Mouse (Mus musculus) telencephalon, adult 2 months (tissue): Measurements from ENCODE around the gene Tfpt.
"Not testable (repeated sequence)": the region's sequence is repeated elsewhere in the genome, so short reads cannot be mapped to it uniquely, and the experiment has no call there.

ENCODE experiments used
- DNase-seq: peaks from one replicate; pipeline ENCODE4 v3.0.0-alpha.2; 2011; ENCODE audit warnings: low read depth, low spot score

Gene Tfpt

DNA sequence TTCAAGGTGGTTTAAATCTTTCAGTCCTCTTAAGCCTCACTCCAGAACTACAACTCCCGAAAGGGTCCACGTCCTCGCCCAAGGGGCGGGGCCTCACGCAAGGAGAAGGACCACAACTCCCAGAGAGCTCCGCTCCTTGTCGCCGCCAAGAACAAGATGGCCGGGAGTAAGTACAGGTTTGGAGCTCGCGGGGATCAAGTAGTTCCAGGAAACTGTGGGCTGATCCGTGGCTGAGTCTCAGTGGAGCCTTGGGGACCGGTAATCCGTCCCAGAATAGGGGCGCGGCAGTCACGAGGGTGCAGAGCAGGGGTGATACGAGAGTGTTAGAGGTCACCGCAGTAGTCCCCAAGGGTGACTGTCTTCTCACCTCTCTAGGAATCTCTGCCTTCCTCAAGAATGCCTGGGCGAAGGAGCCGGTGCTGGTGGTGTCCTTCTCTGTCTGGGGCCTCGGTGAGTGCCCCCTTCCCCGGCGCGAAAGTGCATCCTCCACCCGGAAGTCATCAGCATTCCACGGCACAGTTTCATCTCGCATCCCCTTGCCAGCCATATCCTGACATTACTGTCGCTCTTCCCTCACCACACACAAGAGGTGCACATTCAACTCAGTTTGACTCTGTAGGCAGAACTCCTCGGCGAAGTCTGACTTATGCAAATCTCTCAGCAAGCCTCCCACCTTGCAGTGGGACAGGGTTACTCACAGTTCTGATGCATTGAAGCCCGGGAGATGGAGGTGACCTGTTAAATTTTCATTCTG, 12.3 kb downstream of the Tfpt start, which contains the start of gene Ndufa3:
Ndufa3 (plus strand) TSS at position 132 of the 754 bp plus-strand sequence.
- peak; percentile 94 for DNase-seq

DNA sequence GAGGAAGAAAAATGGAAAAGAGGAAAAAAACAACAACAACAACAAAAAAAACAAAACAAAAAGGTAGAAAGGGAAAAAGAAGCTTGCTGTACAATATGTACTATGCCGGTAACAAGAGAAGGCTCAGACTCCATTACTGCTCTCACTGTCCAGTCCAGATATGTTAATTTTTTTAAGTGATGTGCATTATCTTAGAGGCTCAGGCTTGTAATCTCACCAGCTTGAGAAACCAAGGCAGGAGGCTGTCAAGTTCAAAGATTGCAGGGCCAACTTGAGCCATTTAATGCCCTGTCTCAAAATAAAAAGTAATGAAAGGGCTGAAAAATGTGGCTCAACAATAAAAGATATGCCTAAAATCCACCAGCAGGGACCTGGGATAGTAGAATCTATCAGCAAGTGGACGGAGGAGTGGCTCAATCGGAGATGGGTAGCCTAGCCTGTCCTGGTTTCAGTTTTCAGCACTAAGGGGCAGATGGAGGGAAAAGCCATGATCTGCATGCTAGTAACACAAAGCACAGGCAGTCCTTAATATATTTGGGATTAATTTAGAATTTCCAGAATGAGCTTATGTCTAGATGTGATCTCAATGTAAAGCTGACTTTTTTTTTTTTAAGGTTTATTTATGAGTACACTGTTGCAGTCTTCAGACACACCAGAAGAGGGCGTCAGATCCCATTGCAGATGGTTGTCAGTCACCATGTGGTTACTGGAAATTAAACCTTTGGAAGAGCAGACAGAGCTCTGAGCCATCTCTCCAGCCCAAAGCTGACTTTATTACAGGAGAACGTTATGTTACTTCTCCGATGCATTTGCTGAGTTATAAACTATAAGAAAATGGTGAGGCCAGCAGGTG, 13.1 kb downstream of the Tfpt start:
- no peak for DNase-seq

DNA sequence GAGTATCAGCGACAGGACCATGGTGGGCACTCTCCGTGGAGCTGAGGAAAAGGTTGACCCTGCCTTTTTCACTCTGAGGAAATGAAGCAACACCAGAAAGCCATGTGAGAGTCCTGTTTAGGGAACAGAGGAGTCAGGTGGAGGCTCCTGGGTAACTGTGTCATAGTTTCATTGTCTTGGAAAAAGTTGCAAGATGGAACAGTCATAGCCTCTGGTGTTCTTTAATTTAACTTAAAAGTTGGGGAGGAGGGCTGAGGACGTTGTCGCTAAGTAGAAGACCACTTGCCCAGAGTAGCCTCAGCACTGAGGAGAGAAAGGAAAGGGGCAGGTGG, 13.7 kb downstream of the Tfpt start, which contains the start of gene Oscar:
Oscar (minus strand) TSS at position 101 of the 332 bp plus-strand sequence.
- no peak for DNase-seq

DNA sequence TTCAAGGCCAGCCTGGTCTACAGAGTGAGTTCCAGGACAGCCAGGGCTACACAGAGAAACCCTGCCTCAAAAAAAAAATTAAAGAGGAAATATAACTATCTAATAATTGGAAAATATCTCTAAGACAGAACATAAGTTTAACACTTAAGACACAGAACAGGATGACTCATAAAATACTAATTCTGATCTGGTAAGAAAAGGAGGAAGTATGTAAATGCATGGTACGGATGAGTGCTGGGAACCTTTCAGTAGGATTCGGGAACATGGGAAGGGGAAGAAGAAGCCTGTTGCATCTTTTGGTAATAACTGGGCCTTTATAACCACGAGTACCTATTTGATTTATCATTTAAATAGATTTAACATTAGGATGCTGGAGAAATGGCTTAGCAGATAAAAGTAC, 15.7 kb downstream of the Tfpt start:
- DNase-seq, result no peak

DNA sequence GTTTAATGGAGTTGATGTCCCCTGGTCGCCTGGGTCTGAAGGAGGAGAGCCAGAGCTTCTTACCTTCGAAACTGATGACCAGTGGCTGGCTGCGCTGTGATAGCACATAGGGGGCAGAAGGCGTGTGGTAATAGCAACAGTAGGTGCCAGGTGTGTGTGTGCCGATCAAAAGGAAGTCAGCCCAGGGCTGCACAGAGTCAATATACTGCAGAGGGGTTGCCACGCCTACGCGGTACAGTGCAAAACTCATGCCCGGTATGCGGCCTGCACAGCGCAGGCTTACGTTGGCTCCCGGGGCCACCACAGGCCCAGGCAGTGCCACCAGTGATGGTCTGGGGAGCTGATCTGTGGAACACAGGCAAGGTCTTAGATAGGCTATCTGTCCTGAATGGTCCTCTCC, 18.7 kb downstream of the Tfpt start:
- DNase-seq, result no peak

DNA sequence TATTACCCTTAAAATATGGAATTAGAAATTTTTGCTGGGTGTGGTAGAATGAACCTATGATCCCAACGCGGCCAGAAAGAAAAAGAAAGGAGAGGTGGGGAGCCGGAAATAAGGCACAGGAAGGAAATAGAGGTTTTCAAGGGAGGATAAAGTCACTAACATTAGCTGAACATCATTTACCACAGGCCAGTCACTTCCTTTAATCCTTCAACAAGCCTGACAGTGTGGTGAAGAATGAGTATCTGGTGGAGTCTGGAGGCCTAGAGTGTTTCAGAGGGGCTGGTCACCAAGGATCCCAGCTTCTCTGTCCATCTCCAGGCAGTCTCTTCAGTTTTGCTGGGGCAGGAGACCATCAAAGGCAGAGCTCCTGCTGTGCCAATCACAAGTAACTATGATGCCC, 19.3 kb downstream of the Tfpt start:
- no peak for DNase-seq

DNA sequence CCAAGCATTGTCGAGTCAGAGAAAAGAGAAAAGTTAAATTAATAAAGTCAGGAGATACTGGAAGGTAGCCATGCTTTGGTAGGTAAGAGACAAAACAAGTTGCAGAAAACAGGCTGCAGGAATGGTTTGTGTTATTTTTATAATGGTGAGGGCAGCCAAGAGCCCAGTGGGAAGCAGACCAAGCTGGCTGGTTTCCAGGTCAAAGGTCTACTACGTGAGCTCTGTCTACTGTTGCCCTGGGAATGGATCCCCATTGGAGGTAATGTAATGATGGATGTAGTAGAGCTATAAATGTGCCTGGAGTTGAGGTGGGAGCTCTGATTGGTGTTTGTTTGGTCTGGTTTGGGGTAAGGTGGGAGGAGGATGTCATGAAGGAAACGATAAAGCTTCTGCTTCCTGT, 20.6 kb downstream of the Tfpt start:
- no peak for DNase-seq

DNA sequence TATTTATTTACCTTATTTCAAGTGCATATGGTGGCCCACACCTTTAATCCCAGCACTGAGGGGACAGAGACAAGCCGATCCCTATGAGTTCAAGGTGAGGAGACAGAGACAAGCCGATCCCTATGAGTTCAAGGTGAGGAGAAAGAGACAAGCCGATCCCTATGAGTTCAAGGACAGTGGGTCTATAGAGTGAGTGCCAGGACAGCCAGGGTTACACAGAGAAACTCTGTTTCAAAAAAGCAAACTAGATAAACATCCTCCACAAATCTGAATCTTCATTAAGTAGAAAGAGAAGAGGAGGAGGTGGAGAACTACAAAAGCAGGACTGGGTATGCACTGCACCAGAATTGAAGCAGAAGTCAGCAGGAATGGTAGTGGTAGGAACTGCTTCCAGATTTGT, 21.1 kb downstream of the Tfpt start:
- no peak for DNase-seq

DNA sequence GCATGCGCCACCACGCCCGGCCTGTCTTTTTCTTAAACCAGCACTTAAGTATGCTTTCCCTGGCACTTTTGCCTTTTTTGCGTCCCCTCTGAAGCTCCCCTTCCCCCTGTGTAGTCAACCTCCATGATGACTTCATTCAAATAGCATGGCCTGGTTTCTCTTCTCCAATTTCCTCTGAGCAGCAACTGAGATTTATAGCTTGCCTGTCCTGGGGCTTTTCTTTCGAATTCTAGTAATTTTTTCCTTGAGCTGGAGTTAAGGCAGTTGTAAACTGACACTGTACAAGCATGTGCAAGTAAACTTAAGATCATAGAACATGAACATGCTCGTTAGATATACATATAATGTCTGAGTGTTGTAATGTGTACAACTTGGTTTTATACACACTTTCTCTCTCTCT, 22.3 kb downstream of the Tfpt start:
- DNase-seq, result no peak

DNA sequence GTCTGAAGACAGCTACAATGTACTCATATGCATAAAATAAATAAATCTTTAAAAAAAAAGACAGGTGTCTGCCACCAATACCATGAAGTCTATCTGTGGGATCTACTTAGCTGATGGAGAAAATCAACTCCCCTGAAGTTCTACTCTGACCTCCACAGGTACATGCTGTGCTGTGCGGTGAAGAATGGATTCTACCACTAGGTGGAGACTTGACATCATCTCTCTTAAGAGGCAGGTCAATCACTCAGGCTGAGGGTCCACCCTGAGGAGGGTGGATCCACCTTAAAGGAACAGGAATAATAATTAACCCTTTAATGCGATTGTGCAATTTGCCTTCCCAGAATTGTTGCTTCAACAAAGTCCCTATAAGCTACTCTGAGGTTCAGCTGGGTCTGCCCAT, 22.9 kb downstream of the Tfpt start:
- DNase-seq, result no peak

DNA sequence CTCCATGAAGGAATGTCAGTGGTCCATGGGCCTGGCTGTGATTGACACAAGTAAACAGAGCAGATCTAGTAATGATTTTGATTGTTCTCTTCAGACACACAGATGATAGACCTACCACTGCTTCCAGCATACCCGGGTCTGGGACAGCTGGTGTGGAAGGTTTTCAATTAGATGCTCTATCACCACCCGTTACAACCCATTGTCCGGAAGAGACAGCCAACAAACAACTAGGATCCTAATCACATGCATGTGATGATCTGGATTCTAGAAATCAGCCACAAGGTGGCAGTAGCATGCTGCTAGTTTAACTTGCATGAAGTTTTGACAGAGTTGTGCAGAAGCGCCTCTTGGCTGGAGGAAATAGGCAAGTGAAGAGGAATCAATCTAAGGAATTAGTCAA, 28.6 kb downstream of the Tfpt start:
- DNase-seq, result no peak

DNA sequence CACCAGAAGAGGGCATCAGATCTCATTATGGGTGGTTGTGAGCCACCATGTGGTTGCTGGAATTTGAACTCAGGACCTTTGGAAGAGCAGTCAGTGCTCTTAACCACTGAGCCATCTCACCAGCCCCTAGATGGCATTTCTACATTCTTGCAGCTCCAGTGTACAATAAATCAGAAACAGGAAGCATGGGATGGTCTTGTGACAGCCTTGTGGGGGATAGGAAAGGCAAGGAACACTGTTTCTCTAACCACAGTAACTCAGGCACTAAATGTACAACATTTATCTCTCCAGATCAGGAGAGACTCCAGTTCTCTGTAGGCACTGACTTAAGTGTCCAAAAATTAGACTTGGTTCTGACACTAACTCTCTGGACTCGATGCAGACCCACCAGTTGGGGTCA, 32.0 kb downstream of the Tfpt start:
- DNase-seq, result not testable (repeated sequence)

DNA sequence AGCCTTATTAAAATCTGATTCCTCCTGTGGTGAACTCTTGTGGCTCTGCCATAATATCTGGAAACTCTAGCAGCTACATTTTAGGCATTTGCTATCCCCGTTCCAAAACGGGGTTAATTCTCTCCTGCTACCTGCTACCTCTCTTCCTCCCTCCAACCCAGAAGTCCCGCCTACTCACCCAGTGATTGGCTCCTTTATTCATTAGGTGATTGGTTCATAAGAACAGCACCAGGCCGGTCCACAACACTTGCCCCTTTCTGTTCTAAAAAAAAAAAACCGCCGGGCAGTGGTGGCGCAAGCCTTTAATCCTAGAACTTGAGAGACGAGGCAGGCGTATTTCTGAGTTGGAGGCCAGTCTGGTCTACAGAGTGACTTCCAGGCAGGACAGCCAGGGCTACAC, 34.6 kb downstream of the Tfpt start:
- no peak for DNase-seq

DNA sequence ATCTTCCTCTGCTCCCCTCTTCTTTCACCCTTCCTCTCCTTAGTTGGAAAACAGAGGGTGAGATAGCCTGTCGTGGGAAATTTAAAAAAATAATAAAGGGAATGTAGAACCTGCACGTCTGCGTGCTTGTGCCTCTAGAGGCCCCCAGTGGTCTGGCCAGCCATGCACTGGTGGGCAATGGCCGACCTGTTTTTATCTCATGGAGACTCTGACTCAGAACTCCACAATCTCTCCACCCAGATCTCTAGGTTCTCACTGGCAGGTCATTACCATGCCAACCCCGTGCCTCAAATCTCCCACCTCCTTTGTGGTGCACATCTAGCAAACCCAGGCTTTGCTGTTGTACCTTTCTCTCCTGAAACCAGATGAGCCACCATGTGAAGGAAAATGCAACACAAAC, 35.0 kb downstream of the Tfpt start:
- DNase-seq, result no peak

DNA sequence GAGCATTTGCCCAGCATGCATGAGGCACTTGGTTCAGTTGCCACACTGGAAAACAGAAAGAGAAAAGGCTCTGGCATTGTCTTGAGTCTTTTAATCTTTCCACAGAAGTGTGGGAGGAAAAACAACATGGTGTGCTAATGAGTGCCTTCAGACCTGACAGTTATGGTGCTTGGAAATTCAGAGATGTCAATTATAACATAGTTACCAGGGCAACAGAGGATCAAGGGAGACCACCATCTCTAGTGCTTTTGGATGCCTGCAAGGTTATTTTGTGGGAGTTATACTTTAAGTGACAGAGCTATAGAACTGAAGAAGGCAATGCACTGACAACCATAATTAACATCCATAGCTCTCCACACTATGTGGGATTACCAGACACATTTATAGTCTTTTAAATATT, 35.9 kb downstream of the Tfpt start:
- no peak for DNase-seq

DNA sequence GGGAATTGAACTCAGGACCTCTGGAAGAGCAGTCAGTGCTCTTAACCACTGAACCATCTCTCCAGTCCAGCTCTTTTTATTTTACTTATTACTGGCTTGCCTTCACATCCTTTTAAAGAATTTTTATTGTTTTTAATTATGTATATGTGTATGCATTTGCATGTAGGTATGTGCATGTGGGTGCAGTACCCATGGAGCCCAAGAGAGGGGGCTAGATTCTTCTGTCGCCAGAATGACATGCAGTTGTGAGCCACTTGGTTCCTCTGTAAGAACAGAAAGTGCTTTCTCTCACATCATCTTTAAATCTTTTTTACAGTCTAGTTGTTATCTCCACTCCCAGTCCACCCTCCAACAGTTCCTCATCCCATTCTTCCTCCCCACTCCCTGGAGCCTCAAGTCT, 38.2 kb downstream of the Tfpt start:
- DNase-seq, result no peak

DNA sequence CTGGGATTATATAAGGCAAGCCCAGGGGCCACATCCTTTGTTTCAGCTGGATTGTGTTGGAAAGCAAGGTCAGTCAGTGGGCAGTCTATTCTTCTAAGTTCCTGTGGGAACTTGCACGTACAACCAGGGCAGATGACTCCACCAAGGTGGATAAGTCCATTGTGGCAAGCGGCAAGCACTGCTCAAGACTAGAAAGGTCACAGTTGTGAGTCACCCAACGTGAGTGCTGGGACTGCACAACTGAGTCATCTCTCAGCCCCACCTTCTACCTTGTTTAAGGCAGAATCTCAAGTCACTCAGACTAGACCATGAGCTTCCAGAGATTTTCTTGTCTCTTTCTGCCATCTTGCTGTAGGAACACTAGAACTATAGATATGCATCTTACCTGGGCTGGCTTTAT, 39.2 kb downstream of the Tfpt start:
- no peak for DNase-seq

DNA sequence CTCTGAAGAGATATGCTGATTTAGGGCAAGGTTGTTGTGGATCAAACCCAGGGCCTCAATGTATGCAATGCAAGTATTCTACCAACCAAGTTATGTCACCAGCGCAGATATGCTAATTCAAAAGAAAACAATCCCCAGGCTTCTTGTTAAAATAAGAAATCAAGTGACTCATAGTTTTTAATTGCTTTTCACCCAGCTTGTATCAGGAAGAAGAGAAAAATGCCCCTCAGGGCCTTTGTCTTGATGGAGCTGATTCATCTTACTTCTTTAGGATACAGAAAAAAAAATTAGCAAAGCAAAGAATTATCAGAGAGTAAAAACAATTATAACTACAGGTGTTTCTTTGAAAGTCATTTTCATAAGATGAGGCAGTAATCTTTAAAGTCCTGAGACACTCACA, 42.4 kb downstream of the Tfpt start:
- DNase-seq, result no peak

DNA sequence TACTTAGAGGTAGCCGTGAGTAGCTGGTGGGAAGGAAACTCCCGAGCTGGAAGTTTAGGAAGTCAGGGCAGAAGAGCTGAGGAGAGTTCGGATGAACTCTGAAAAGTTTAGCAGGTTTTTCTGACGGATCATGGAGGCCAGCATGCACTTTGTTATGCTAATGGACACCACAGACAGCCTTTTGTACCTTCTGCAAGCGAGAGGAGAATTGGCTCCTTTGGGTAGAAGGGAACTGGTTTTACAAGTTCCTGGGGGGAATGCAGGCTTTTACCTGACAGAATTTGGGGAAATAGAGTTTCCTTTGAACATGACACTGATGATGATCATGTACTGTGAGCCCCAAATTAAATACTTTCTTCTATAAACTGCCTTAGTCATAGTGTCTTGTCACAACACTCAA, 43.5 kb downstream of the Tfpt start:
- DNase-seq, result no peak

DNA sequence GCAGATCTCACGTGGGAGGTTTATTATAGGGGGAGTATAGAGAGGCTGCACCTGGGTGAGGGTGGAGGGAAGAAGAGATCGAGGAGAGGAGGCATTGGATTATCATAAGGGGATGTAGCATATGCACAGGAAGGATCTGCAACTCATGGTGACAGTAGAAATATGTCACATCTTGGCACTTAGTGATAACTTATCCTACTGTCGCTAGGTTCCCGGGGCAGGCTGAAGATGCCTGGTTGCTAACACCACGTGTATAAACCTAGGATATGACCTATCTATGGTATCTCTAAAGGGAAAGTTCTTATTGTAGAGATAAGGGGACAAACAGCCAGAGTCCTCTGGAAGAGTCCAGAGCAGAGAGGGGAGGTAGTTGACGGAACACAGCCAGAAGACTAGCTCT, 44.0 kb downstream of the Tfpt start:
- no peak for DNase-seq

DNA sequence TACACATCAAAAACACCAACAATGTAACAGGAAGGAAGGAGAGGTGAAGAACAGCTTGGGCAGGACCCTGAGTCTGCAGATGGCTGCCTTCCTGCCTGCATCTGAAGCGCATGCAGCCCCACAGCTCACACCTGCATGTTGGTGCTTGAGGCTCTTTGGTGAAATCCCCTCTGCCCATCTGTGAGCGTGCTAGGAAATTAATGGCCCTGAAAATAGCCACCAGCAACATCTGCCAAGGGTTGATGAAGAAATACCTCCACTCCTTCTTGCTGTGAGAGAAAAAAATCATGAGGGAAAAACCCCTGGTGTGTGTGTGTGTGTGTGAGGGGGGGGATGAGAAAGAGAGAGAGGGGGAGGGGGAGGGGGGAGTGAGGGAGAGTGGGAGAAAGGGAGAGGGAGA, 49.7 kb downstream of the Tfpt start:
- no peak for DNase-seq

DNA sequence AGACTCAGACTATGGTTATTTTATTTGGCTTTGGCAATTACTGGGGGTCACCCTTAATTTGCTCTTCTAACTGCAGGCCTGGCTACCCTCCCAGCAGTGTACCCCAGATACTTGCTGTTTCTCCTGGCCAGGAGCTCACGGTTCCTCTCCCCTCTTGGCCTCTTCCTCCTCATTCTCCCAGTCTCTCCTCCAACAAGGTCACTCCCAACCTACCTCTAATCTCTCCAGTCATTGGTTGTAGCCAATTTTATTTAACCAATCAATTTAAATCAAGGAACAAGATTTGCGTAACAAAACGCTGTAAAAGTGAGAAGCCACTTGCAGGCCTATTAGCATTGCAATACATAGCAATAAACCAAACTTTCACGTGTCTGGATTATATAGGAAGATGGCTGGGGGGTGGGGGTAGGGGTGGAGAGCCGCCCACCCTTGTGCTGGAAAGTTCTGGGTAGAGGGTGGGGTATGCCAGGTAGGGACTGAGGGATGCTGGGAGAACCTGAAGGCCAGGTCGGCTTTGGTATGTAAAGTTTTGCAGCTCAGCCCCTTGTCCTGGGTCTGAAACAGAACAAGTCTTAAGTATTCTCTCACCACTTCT, 50.7 kb downstream of the Tfpt start:
- DNase-seq, result no peak

DNA sequence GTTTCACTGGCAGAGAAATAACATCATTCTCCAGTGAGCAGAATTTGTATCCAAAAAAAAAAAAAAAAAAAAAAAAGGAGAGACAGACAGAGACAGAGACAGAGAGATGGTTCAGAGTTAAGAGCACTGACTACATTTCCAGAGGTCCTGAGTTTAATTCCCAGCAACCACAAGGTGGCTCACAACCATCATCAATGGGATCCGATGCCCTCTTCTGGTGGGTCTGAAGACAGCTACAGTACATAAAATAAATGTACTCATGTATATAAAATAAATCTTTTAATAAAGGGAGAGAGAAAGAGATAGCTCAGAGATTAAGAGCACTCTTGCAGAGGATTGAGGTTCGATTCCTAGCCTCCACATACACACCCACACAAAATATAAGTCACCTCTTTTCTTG, 51.5 kb downstream of the Tfpt start:
- DNase-seq, result no peak
